Mouse (Mus musculus) lung, postnatal 10 days (tissue): Measurements from ENCODE around the gene Coasy.
A peak's percentile ranks its signal among the peaks of the same experiment; 100 is the strongest.

ENCODE experiments used
- DNase-seq: peaks from one replicate; pipeline ENCODE4 v3.0.0; 2021

Gene Coasy

GRCm38 (mm10) chr11:101082208-101083082 is at the start of gene Coasy:
TSS of gene Coasy (plus strand) at chr11:101082565.
- peak; percentile 92 for DNase-seq

- no peak for DNase-seq
Measured at GRCm38 (mm10) chr11:101033856-101034500, 48.4 kb upstream of the Coasy start.

- no peak for DNase-seq
Measured at GRCm38 (mm10) chr11:101034614-101035327, 47.6 kb upstream of the Coasy start.

DNA sequence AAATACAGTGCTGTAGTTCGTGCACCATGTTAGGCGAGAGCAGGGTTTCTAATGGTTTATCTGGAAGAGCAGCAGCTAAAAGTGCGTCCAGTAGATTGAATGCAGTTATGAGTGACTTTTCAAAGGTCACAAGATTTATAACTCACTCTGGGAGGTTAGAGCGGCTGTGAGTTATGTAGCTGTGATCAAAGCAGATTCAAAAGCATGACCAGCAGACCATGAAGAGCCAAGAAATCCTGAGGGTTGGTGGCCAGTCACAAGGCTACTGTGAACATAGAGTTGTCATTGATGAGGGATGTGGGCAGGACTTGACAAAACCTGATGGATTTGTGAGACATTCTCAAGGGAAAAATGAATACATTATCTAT is 47.1 kb upstream of the Coasy start:
- DNase-seq, result no peak

GRCm38 (mm10) chr11:101037795-101038194 is 44.6 kb upstream of the Coasy start:
- no peak for DNase-seq

GRCm38 (mm10) chr11:101045826-101046225 is 36.5 kb upstream of the Coasy start:
- DNase-seq, result no peak

GRCm38 (mm10) chr11:101046440-101046839 is 35.9 kb upstream of the Coasy start:
- no peak for DNase-seq

DNA sequence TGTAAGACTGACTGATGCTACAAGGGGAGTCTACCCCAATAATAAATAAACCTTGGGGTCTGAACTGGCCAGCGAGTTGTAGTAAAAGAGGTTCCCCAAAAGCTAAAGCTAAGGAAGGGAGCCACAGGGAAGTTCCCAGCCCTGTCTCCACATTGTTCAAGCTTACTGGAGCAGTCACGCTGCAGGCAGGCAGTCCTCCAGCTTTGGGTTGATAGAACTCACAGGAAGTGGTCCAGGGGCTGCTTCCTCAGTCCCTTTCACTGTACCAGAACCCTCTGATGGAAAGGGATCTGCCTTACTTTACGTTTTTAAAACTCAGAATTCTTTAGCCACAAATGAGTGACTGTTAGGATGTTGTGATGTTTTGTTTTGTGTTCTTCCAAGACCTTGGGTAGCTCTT is 34.9 kb upstream of the Coasy start:
- no peak for DNase-seq

DNA sequence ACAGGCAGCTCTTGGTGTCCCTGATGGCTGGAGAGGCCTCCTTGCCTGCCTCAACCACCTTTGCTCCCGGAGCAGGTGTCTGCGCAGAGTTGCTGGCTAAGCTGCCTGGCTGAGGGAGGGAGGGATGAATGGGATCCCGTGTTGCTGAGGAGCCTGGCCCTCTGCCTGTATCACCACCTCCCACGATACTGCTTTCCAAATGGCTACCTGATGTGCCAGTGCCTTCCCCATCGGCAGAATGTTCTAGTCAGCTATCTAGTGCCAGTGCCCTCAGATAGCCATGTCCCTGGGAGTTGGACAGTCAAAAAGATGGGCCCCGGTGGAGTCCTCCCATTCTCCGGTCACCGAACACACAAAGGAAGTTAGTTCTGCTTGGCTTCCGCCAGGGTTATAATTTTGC is 32.0 kb upstream of the Coasy start:
- DNase-seq, result no peak

DNA sequence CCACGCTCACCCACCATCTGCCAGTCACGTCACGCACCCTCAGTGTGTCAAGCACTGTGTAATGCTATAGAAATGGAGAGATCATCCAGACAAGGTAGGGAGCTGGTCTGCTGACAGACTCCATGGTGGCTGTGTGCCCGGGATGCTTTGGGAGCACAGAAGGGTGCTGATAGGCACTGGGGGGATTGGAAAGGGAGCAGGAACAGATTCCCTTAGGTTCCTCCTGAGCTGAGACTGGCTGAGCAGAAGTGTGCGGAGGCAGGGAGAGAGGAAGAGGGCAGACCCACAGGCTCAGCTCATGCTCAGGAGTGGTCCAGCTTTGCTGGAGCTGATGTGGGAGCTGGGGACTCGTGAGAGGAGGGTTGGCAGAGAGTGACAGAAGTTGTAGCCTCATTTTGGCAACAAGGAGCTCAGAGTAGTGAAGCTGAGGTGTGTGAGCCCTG is 31.3 kb upstream of the Coasy start:
- DNase-seq, result no peak

DNA sequence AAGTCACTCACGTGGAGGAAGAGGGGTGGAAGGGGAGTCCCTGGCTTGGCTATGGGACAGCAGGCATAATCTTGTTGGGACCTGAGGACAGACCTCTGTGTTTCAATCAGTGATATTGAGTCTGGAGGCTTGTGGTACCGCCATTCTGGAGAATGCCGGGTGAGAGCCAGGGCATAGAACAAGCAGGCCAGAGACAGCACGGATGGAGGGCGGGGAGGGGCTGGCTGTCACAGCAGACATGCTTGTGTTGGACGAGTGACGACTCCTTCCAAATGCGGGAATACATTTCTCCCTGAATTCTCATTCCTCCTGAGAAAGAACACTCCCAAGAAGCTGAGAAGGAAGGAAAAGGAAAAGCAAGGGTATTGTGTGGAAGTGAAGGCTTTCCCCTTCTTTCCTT is 30.7 kb upstream of the Coasy start:
- no peak for DNase-seq

- DNase-seq, result peak; percentile 62
Measured at GRCm38 (mm10) chr11:101052751-101053473, 29.5 kb upstream of the Coasy start.

DNA sequence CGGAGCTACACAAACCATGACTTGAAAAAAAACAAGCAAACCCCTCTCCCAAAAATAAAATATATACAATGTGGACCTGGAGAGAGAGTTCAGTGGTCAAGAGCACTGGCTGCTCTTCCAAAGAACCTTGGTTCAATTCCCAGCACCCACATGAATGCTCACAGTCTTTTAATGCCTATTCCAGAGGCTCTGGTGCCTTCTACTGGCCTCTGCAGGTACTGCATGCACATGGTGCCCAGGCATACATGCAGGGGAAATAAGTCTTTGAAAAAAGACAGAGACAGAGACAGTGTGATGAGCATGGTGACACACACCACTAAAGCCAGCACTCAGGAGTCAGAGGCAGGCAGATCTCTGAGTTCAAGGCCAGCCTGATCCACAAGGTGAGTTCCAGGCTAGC is 28.4 kb upstream of the Coasy start:
- no peak for DNase-seq

GRCm38 (mm10) chr11:101055418-101055817 is 26.9 kb upstream of the Coasy start:
- DNase-seq, result peak; percentile 40

GRCm38 (mm10) chr11:101056885-101057284 is 25.5 kb upstream of the Coasy start:
- DNase-seq, result peak; percentile 85

DNA sequence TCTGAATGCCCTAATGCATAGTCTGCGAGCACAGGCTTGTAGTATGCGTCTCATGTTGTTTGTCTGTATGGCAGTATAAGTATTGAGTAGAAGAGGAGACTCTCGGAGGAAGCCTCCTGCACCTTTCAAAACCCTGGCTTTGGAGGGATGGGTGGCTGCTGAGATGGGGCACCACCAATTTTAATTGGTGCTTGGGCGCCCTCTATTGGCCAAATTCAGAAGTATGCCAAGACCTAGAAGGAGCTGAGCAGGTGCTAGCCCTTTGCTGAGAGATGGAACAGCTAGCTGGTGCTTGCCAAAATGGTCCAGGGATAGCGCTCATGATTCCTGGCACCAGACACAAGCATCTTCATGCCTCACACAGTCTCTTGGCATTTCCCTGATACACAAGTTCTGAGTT is 24.5 kb upstream of the Coasy start:
- peak; percentile 94 for DNase-seq

GRCm38 (mm10) chr11:101058726-101059125 is 23.6 kb upstream of the Coasy start:
- no peak for DNase-seq

- DNase-seq, result no peak
Measured at GRCm38 (mm10) chr11:101059473-101059872, 22.9 kb upstream of the Coasy start.

- DNase-seq, result peak; percentile 88
Measured at GRCm38 (mm10) chr11:101060126-101060525, 22.2 kb upstream of the Coasy start.

DNA sequence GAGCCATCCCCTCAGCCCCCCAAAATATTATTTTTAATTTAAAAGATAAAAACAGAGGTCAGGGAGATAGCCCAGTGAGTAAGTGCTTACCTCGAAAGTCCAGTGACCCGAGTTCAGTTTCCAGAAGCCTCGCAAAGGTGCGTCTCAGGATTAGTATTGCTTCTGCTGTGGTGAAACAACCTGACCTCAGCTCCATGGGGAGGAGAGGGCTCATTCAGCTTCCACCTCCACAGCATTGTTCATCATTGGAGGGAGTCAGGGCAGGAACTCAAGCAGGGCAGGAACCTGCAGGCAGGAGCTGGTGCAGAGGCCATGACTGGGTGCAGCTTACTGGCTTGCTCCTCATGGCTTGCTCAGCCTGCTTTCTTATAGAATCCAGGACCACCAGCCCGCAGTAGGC is 21.3 kb upstream of the Coasy start:
- DNase-seq, result no peak

GRCm38 (mm10) chr11:101062165-101062884 is 20.0 kb upstream of the Coasy start:
- peak; percentile 75 for DNase-seq

GRCm38 (mm10) chr11:101062971-101063675 is 19.2 kb upstream of the Coasy start:
- no peak for DNase-seq
